Mouse (Mus musculus): Measurements from ENCODE around the gene Cth. TPM values are rescaled to one million over a fixed set of nuclear protein-coding genes. Genes with fewer than 3 reads are reported as not detected.

The Cth gene
- polyA plus RNA-seq, 1 experiment from 2014 or later, result 2.8 TPM

- no peak for ATAC-seq (ENCODE audit: low FRiP score, low read depth)
- no peaks in the 10 kb centered on the region for H3K36me3 ChIP-seq
- no peak overlapping the region for H3K4me3 ChIP-seq
- H3K27ac ChIP-seq (replicated peaks), result no peak overlapping the region
- WGBS, result 90% methylated on average over 1 of the region's 1 CpGs
- H3K4me2 ChIP-seq, result no peak overlapping the region
- H3K27me3 ChIP-seq, result no peaks in the 10 kb centered on the region
- H3K4me1 ChIP-seq (replicated peaks), result no peaks in the 10 kb centered on the region
- H3K9ac ChIP-seq, result no peak overlapping the region
- H3K9me3 ChIP-seq, result no peaks in the 10 kb centered on the region
Observed at GRCm38 (mm10) chr3:157899986-157900385, 24.9 kb downstream of the Cth start.

GRCm38 (mm10) chr3:157897645-157898044 lies 27.2 kb downstream of the Cth start:
- H3K36me3 ChIP-seq, result no peaks in the 10 kb centered on the region
- ATAC-seq (ENCODE audit: low FRiP score, low read depth), result no peak
- H3K4me1 ChIP-seq (replicated peaks), result no peaks in the 10 kb centered on the region
- no peak overlapping the region for H3K27ac ChIP-seq (replicated peaks)
- H3K4me2 ChIP-seq, result no peak overlapping the region
- H3K4me3 ChIP-seq, result no peak overlapping the region
- H3K27me3 ChIP-seq, result no peaks in the 10 kb centered on the region
- WGBS, result 89% methylated on average over 3 of the region's 3 CpGs
- H3K9me3 ChIP-seq, result no peaks in the 10 kb centered on the region
- H3K9ac ChIP-seq, result no peak overlapping the region

GRCm38 (mm10) chr3:157891819-157892218 lies 33.1 kb downstream of the Cth start:
- Histone ChIP-seq H3K27ac (replicated peaks) (no peak overlapping the region), H3K4me3 (no peak overlapping the region), H3K4me2 (no peak overlapping the region), H3K9ac (no peak overlapping the region), H3K9me3 (no peaks in the 10 kb centered on the region), H3K36me3 (no peaks in the 10 kb centered on the region), H3K4me1 (replicated peaks) (no peaks in the 10 kb centered on the region), H3K27me3 (no peaks in the 10 kb centered on the region)
- ATAC-seq (ENCODE audit: low FRiP score, low read depth), result no peak

GRCm38 (mm10) chr3:157884081-157884643 lies 40.7 kb downstream of the Cth start:
- no peak for ATAC-seq (ENCODE audit: low FRiP score, low read depth)
- WGBS, result 92% methylated on average over 6 of the region's 6 CpGs

GRCm38 (mm10) chr3:157883085-157883484 lies 41.8 kb downstream of the Cth start:
- 82% methylated on average over 4 of the region's 4 CpGs for WGBS
- no peaks in the 10 kb centered on the region for H3K9me3 ChIP-seq
- H3K27ac ChIP-seq (replicated peaks), result no peak overlapping the region
- H3K27me3 ChIP-seq, result no peaks in the 10 kb centered on the region
- ATAC-seq (ENCODE audit: low FRiP score, low read depth), result no peak
- no peak overlapping the region for H3K4me2 ChIP-seq
- no peaks in the 10 kb centered on the region for H3K36me3 ChIP-seq
- H3K4me3 ChIP-seq, result no peak overlapping the region
- no peak overlapping the region for H3K9ac ChIP-seq
- H3K4me1 ChIP-seq (replicated peaks), result no peaks in the 10 kb centered on the region

More at GRCm38 (mm10) chr3:157884081-157884643, 40.7 kb downstream of the Cth start:
- H3K4me1 ChIP-seq (replicated peaks), result no peaks in the 10 kb centered on the region
- H3K9ac ChIP-seq, result no peak overlapping the region
- H3K27ac ChIP-seq (replicated peaks), result no peak overlapping the region
- H3K36me3 ChIP-seq, result no peaks in the 10 kb centered on the region
- no peak overlapping the region for H3K4me3 ChIP-seq
- H3K9me3 ChIP-seq, result no peaks in the 10 kb centered on the region
- no peak overlapping the region for H3K4me2 ChIP-seq
- H3K27me3 ChIP-seq, result no peaks in the 10 kb centered on the region

- Histone ChIP-seq H3K27ac (replicated peaks) (no peak overlapping the region), H3K36me3 (no peaks in the 10 kb centered on the region), H3K4me3 (no peak overlapping the region), H3K4me2 (no peak overlapping the region), H3K9me3 (no peaks in the 10 kb centered on the region), H3K9ac (no peak overlapping the region), H3K27me3 (no peaks in the 10 kb centered on the region), H3K4me1 (replicated peaks) (no peaks in the 10 kb centered on the region)
- ATAC-seq (ENCODE audit: low FRiP score, low read depth), result no peak
- 94% methylated on average over 3 of the region's 3 CpGs for WGBS
Observed at GRCm38 (mm10) chr3:157881992-157882391, 42.9 kb downstream of the Cth start.

- Histone ChIP-seq H3K9ac (no peak overlapping the region), H3K4me3 (no peak overlapping the region), H3K4me2 (no peak overlapping the region), H3K9me3 (no peaks in the 10 kb centered on the region), H3K4me1 (replicated peaks) (no peaks in the 10 kb centered on the region), H3K27me3 (no peaks in the 10 kb centered on the region), H3K27ac (replicated peaks) (no peak overlapping the region), H3K36me3 (no peaks in the 10 kb centered on the region)
- WGBS, result 86% methylated on average over 3 of the region's 3 CpGs
- ATAC-seq (ENCODE audit: low FRiP score, low read depth), result no peak
Observed at GRCm38 (mm10) chr3:157880983-157881382, 43.9 kb downstream of the Cth start.

GRCm38 (mm10) chr3:157877847-157878246 lies 47.0 kb downstream of the Cth start:
- no peak overlapping the region for H3K4me2 ChIP-seq
- H3K27me3 ChIP-seq, result no peaks in the 10 kb centered on the region
- H3K4me3 ChIP-seq, result no peak overlapping the region
- no peak overlapping the region for H3K27ac ChIP-seq (replicated peaks)
- no peak overlapping the region for H3K9ac ChIP-seq
- no peaks in the 10 kb centered on the region for H3K4me1 ChIP-seq (replicated peaks)
- H3K9me3 ChIP-seq, result no peaks in the 10 kb centered on the region
- no peaks in the 10 kb centered on the region for H3K36me3 ChIP-seq
- no peak for ATAC-seq (ENCODE audit: low FRiP score, low read depth)

- Histone ChIP-seq H3K4me1 (replicated peaks) (no peaks in the 10 kb centered on the region), H3K9ac (no peak overlapping the region), H3K4me3 (no peak overlapping the region), H3K27me3 (no peaks in the 10 kb centered on the region), H3K36me3 (no peaks in the 10 kb centered on the region), H3K27ac (replicated peaks) (no peak overlapping the region), H3K4me2 (no peak overlapping the region), H3K9me3 (no peaks in the 10 kb centered on the region)
- peak; percentile 68; the same call in 1 of the 2 replicates for ATAC-seq (ENCODE audit: low FRiP score, low read depth)
- 46% methylated on average over 11 of the region's 11 CpGs for WGBS
Observed at GRCm38 (mm10) chr3:157876439-157877156, 48.3 kb downstream of the Cth start.

GRCm38 (mm10) chr3:157872897-157873296 lies 52.0 kb downstream of the Cth start:
- 84% methylated on average over 4 of the region's 4 CpGs for WGBS
- Histone ChIP-seq H3K4me1 (replicated peaks) (no peaks in the 10 kb centered on the region), H3K27ac (replicated peaks) (no peak overlapping the region), H3K9me3 (no peaks in the 10 kb centered on the region), H3K36me3 (no peaks in the 10 kb centered on the region), H3K4me3 (no peak overlapping the region), H3K9ac (no peak overlapping the region), H3K4me2 (no peak overlapping the region), H3K27me3 (no peaks in the 10 kb centered on the region)
- no peak for ATAC-seq (ENCODE audit: low FRiP score, low read depth)

- Histone ChIP-seq H3K4me3 (no peak overlapping the region), H3K27ac (replicated peaks) (no peak overlapping the region), H3K27me3 (no peaks in the 10 kb centered on the region), H3K36me3 (no peaks in the 10 kb centered on the region), H3K4me2 (no peak overlapping the region), H3K9ac (no peak overlapping the region), H3K9me3 (no peaks in the 10 kb centered on the region), H3K4me1 (replicated peaks) (no peaks in the 10 kb centered on the region)
- ATAC-seq (ENCODE audit: low FRiP score, low read depth), result no peak
- 86% methylated on average over 2 of the region's 2 CpGs for WGBS
Observed at GRCm38 (mm10) chr3:157867836-157868235, 57.0 kb downstream of the Cth start.

GRCm38 (mm10) chr3:157866251-157866650 lies 58.6 kb downstream of the Cth start:
- no peaks in the 10 kb centered on the region for H3K9me3 ChIP-seq
- no peak for ATAC-seq (ENCODE audit: low FRiP score, low read depth)
- 79% methylated on average over 4 of the region's 4 CpGs for WGBS

GRCm38 (mm10) chr3:157865848-157866247 lies 59.0 kb downstream of the Cth start:
- H3K27me3 ChIP-seq, result no peaks in the 10 kb centered on the region
- H3K4me1 ChIP-seq (replicated peaks), result no peaks in the 10 kb centered on the region
- H3K4me2 ChIP-seq, result no peak overlapping the region
- H3K27ac ChIP-seq (replicated peaks), result no peak overlapping the region
- H3K9me3 ChIP-seq, result no peaks in the 10 kb centered on the region
- H3K4me3 ChIP-seq, result no peak overlapping the region
- H3K9ac ChIP-seq, result no peak overlapping the region
- WGBS, result 90% methylated on average over 2 of the region's 2 CpGs
- no peak for ATAC-seq (ENCODE audit: low FRiP score, low read depth)
- no peaks in the 10 kb centered on the region for H3K36me3 ChIP-seq

More at GRCm38 (mm10) chr3:157866251-157866650, 58.6 kb downstream of the Cth start:
- H3K4me3 ChIP-seq, result no peak overlapping the region
- no peaks in the 10 kb centered on the region for H3K4me1 ChIP-seq (replicated peaks)
- H3K36me3 ChIP-seq, result no peaks in the 10 kb centered on the region
- H3K27me3 ChIP-seq, result no peaks in the 10 kb centered on the region
- no peak overlapping the region for H3K9ac ChIP-seq
- no peak overlapping the region for H3K4me2 ChIP-seq
- no peak overlapping the region for H3K27ac ChIP-seq (replicated peaks)
